Mouse (Mus musculus) liver, postnatal 0 days (tissue): ENCODE measurements around the gene Mmp13.
"Not testable (repeated sequence)": the region's sequence is repeated elsewhere in the genome, so short reads cannot be mapped to it uniquely, and the experiment has no call there.

ENCODE experiments used
- CTCF ChIP-seq: sonication (generic); IDR thresholded peaks from 2 replicates; pipeline ENCODE4 v1.5.1; 2016; ENCODE audit warnings: antibody characterized with exemption, low read depth
- EP300 ChIP-seq: IDR thresholded peaks from 2 replicates; pipeline ENCODE4 v1.6.1; 2016; ENCODE audit warnings: antibody characterized with exemption, low read depth, mild to moderate bottlenecking

DNA sequence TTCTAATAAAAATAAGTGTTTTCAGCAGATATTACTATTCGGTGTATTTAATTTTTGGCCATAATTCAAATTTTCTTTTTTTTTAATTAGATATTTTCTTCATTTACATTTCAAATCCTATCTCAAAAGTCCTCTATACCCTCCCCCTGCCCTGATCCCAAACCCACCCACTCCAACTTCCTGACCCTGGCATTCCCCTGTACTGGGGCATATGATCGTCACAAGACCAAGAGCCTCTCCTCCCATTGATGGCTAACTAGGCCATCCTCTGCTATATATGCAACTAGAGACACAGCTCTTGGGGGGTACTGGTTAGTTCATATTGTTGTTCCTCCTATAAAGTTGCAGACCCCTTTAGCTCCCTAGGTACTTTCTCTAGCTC, 11.0 kb downstream of the Mmp13 start:
- TF ChIP-seq EP300, CTCF: not testable (repeated sequence)
